Mouse (Mus musculus): ENCODE data around the gene Kndc1. TPM values are rescaled to one million over a fixed set of nuclear protein-coding genes. Genes with fewer than 3 reads are reported as not detected.

Gene Kndc1
- polyA plus RNA-seq, 1 experiment, result 5.6 TPM

GRCm38 (mm10) chr7:139915646-139916257 is 21.3 kb downstream of the Kndc1 start:
- 0 out of 2 replicates have a peak, but pooled peaks cover 3% of the 10 kb centered on the region for H3K4me1 ChIP-seq (ENCODE audit: control insufficient read depth, insufficient read depth, low read length)
- H3K4me3 ChIP-seq (replicated peaks; ENCODE audit: extremely low read depth, low read depth, low read length), result no peak overlapping the region
- WGBS, result 7% methylated on average over 14 of the region's 14 CpGs
- no peak for DNase-seq
- no peak for TF ChIP-seq CTCF (IDR thresholded peaks at IDR 0.05; ENCODE audit: insufficient read depth, low read length)
- TF ChIP-seq POLR2A (IDR thresholded peaks at IDR 0.05; ENCODE audit: borderline replicate concordance, extremely low read depth, low read depth, low read length), result no peak

DNA sequence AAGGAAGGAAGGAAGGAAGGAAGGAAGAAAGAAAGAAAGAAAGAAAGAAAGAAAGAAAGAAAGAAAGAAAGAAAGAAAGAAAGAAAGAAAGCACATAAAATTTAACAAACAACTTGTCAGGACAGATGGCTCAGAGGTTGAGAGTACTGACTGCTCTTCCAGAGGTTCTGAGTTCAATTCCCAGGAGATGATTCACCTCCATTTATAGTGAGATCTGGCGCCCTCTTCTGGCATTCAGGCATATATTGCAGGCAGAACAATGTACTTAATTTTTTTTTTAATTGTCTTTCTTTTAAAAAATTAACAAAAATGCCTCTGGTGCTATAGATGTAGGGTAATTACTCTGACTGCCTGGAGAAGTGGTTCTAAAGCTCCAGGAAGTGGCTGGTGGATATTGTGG is 21.8 kb downstream of the Kndc1 start:
- 0 out of 2 replicates have a peak, but pooled peaks cover 3% of the 10 kb centered on the region for H3K4me1 ChIP-seq (ENCODE audit: control insufficient read depth, insufficient read depth, low read length)
- no peak overlapping the region for H3K4me3 ChIP-seq (replicated peaks; ENCODE audit: extremely low read depth, low read depth, low read length)
- no peak for TF ChIP-seq CTCF (IDR thresholded peaks at IDR 0.05; ENCODE audit: insufficient read depth, low read length)
- TF ChIP-seq POLR2A (IDR thresholded peaks at IDR 0.05; ENCODE audit: borderline replicate concordance, extremely low read depth, low read depth, low read length), result no peak
- DNase-seq, result no peak
- 0% methylated on average over 1 of the region's 1 CpGs for WGBS

- Histone ChIP-seq H3K4me3 (replicated peaks; ENCODE audit: extremely low read depth, low read depth, low read length) (no peak overlapping the region), H3K4me1 (ENCODE audit: control insufficient read depth, insufficient read depth, low read length) (0 out of 2 replicates have a peak, but pooled peaks cover 3% of the 10 kb centered on the region)
- WGBS, result 58% methylated on average over 4 of the region's 4 CpGs
- no peak for DNase-seq
- no peak for TF ChIP-seq POLR2A (IDR thresholded peaks at IDR 0.05; ENCODE audit: borderline replicate concordance, extremely low read depth, low read depth, low read length)
- no peak for TF ChIP-seq CTCF (IDR thresholded peaks at IDR 0.05; ENCODE audit: insufficient read depth, low read length)
These were observed 23.8 kb downstream of the Kndc1 start for GRCm38 (mm10) chr7:139918262-139918661.

DNA sequence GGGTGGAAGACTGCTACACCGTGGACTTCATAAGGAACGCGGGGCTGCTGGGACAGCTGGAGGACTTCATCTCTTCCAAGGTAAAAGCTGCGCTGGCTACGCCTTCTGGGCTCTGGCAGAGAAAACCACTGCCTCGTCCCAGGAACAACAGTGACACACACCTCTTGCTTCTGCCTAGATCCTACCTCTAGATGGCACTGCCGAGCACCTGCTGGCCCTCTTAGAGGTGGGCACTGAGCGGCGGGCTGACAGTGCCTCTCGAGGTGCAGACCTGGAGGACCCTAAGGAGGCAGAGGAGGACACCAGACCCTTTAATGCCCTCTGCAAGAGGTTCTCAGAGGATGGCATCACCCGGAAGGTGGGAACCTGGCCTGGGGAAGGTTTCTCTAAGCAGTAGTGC is 36.2 kb downstream of the Kndc1 start:
- WGBS, result 16% methylated on average over 11 of the region's 11 CpGs
- DNase-seq, result peak; percentile 12
- Histone ChIP-seq H3K4me1 (ENCODE audit: control insufficient read depth, insufficient read depth, low read length) (no peaks in the 10 kb centered on the region), H3K4me3 (replicated peaks; ENCODE audit: extremely low read depth, low read depth, low read length) (no peak overlapping the region)
- peak; percentile 48 for TF ChIP-seq CTCF (IDR thresholded peaks at IDR 0.05; ENCODE audit: insufficient read depth, low read length)
- no peak for TF ChIP-seq POLR2A (IDR thresholded peaks at IDR 0.05; ENCODE audit: borderline replicate concordance, extremely low read depth, low read depth, low read length)

GRCm38 (mm10) chr7:139936705-139937104 is 42.2 kb downstream of the Kndc1 start:
- DNase-seq, result no peak
- TF ChIP-seq CTCF (IDR thresholded peaks at IDR 0.05; ENCODE audit: insufficient read depth, low read length) (no peak), POLR2A (IDR thresholded peaks at IDR 0.05; ENCODE audit: borderline replicate concordance, extremely low read depth, low read depth, low read length) (no peak)
- H3K4me1 ChIP-seq (ENCODE audit: control insufficient read depth, insufficient read depth, low read length), result no peaks in the 10 kb centered on the region
- 77% methylated on average over 10 of the region's 10 CpGs for WGBS
- no peak overlapping the region for H3K4me3 ChIP-seq (replicated peaks; ENCODE audit: extremely low read depth, low read depth, low read length)

GRCm38 (mm10) chr7:139937138-139937537 is 42.6 kb downstream of the Kndc1 start:
- Histone ChIP-seq H3K4me3 (replicated peaks; ENCODE audit: extremely low read depth, low read depth, low read length) (no peak overlapping the region), H3K4me1 (ENCODE audit: control insufficient read depth, insufficient read depth, low read length) (no peaks in the 10 kb centered on the region)
- WGBS, result 49% methylated on average over 3 of the region's 3 CpGs
- TF ChIP-seq POLR2A (IDR thresholded peaks at IDR 0.05; ENCODE audit: borderline replicate concordance, extremely low read depth, low read depth, low read length) (no peak), CTCF (IDR thresholded peaks at IDR 0.05; ENCODE audit: insufficient read depth, low read length) (no peak)
- DNase-seq, result no peak

- Histone ChIP-seq H3K4me3 (replicated peaks; ENCODE audit: extremely low read depth, low read depth, low read length) (no peak overlapping the region), H3K4me1 (ENCODE audit: control insufficient read depth, insufficient read depth, low read length) (no peaks in the 10 kb centered on the region)
- TF ChIP-seq CTCF (IDR thresholded peaks at IDR 0.05; ENCODE audit: insufficient read depth, low read length) (no peak), POLR2A (IDR thresholded peaks at IDR 0.05; ENCODE audit: borderline replicate concordance, extremely low read depth, low read depth, low read length) (no peak)
- 74% methylated on average over 5 of the region's 5 CpGs for WGBS
- no peak for DNase-seq
These were observed 43.3 kb downstream of the Kndc1 start for GRCm38 (mm10) chr7:139937810-139938209.

DNA sequence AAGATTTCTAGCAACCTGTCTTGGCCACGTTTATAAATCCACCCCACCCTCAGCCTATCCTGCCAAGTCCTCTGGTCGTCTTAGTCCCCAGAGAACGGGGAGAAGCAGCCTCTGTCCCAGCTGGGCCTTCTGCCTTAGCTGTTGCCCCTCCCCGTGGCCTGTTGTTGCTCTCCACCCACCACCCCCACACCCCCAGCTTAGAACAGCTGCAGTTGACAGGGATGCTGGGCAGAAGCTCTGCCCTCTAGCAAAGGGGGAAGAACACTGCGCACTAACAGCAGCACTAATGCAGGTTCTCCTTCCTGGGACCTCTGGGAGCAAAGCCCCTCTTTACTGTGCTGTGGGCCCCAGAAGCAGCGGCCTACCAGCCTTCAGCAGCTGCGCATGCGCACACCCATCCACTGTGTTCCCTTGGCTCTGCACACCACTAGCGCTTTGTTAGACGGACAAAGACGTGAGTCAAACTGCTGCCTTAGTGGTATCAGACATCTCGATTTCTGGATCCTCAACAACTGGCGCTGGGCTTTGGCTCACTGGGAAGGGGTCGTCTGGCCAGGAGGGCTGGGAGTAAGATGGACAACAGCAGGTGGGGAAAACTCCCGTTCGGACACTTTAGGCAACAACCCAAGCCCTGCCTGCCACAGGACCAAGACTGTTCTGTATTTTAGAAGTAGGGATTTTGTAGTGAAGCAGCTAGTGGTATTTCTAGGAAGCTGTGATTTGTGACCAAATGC is 46.1 kb downstream of the Kndc1 start:
- WGBS, result 61% methylated on average over 16 of the region's 16 CpGs
- TF ChIP-seq POLR2A (IDR thresholded peaks at IDR 0.05; ENCODE audit: borderline replicate concordance, extremely low read depth, low read depth, low read length), result no peak
- no peak for TF ChIP-seq CTCF (IDR thresholded peaks at IDR 0.05; ENCODE audit: insufficient read depth, low read length)
- no peak for DNase-seq
- H3K4me3 ChIP-seq (replicated peaks; ENCODE audit: extremely low read depth, low read depth, low read length), result no peak overlapping the region
- peaks cover 10% of the 10 kb centered on the region for H3K4me1 ChIP-seq (ENCODE audit: control insufficient read depth, insufficient read depth, low read length)

GRCm38 (mm10) chr7:139943674-139944281 is 49.3 kb downstream of the Kndc1 start, which contains the start of gene Utf1:
TSS of gene Utf1 (plus strand) at chr7:139943789.
- TF ChIP-seq POLR2A (IDR thresholded peaks at IDR 0.05; ENCODE audit: borderline replicate concordance, extremely low read depth, low read depth, low read length) (no peak), CTCF (IDR thresholded peaks at IDR 0.05; ENCODE audit: insufficient read depth, low read length) (no peak)
- Histone ChIP-seq H3K4me1 (ENCODE audit: control insufficient read depth, insufficient read depth, low read length) (peaks cover 10% of the 10 kb centered on the region), H3K4me3 (replicated peaks; ENCODE audit: extremely low read depth, low read depth, low read length) (no peak within 1 kb of the TSS)
- under 1% methylated on average over 59 of the region's 59 CpGs for whole genome bisulfite sequencing
- DNase-seq, result peak; percentile 18
